In the genomic region with DNA sequence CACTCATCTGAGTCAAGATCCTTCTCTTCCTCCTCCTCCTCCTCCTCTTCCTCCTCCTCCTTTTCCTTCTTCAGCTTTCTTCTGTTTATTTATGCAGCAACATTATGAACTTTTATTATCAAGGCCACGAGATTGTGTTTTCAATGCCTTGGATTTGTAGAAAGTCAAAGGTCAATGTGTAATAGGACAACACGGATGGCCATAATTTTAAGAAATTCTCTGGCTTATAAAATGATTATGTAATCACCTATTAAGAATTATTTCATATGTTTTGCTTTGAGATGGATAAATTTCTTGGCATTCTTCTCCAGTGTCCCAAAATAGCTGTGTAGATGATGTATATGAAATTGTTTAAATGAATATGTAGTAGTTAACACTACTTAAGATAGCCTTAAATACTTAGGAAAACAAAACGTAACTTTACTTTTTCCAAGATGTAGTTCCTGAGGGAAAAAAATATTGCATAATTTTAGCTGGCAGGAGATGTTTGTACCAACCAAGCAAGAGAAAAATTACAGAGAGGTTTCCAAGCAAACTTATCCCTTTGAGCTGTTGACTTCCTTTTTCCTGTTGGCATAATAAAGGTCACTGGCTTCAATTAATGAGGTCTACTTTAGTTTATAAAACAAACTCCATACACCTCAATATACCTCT, we compare ENCODE assay signal across 23 mouse cellular contexts.
"Had no signal": no experiment of that assay in that cellular context is flagged by ENCODE, and none has a peak within 500 bp of the region (broad histone marks: within the 10 kb centered on the region; RNA-seq: fewer than 3 reads in every experiment).

No protein-coding gene starts in this region.

- H3K4me1 ChIP-seq: heart, embryonic 10.5 days; heart, embryonic 12.5 days; hindbrain, embryonic 10.5 days; hindbrain, embryonic 12.5 days; intestine, embryonic 15.5 days; limb, embryonic 10.5 days; limb, embryonic 12.5 days; liver, embryonic 13.5 days; liver, embryonic 15.5 days had no signal

- H3K27ac ChIP-seq: heart, embryonic 10.5 days; hindbrain, embryonic 10.5 days; hindbrain, embryonic 12.5 days; hindbrain, embryonic 14.5 days; intestine, embryonic 15.5 days; layer of hippocampus, adult 2 months; left cerebral cortex, adult 2 months; limb, embryonic 10.5 days; limb, embryonic 12.5 days; liver, embryonic 13.5 days; liver, embryonic 15.5 days had no signal

- H3K4me3 ChIP-seq: heart, embryonic 10.5 days; heart, embryonic 12.5 days; hindbrain, embryonic 10.5 days; hindbrain, embryonic 12.5 days; intestine, embryonic 15.5 days; layer of hippocampus, adult 2 months; left cerebral cortex, adult 2 months; limb, embryonic 10.5 days; limb, embryonic 12.5 days; liver, embryonic 13.5 days; liver, embryonic 15.5 days had no signal

- DNase-seq: gastrocnemius, postnatal 14 days; gastrocnemius, postnatal 36 days; heart, adult 18-20 months; heart, postnatal 10 days; heart, postnatal 4 days; kidney, adult 18-20 months; kidney, adult 8-10 months; kidney, postnatal 10 days; kidney, postnatal 25 days; kidney, postnatal 4 days; liver; liver, embryonic 13.5 days had no signal
